ENCODE assay signal across 8 mouse cellular contexts in genomic region chr5:74792301-74792700, GRCm38 (mm10).
DNase-seq lines count a peak whose midpoint lies in the region; ATAC-seq and TF ChIP-seq lines count a peak whose summit lies in the region.

No protein-coding gene starts in this region.

- H3K4me1 ChIP-seq in hindbrain, embryonic 13.5 days (replicated peaks), result peaks cover 18% of the 10 kb centered on the region
- peaks cover 21% of the 10 kb centered on the region for H3K4me1 ChIP-seq in lung, embryonic 16.5 days (replicated peaks; ENCODE audit: control insufficient read depth, insufficient read depth, low read length)

- ATAC-seq in common myeloid progenitor, adult 5-6 weeks (replicated peaks; ENCODE audit: low read depth, poor library complexity, severe bottlenecking), result peak; percentile 87
- peak; percentile 80 for ATAC-seq in hindbrain, embryonic 13.5 days (ENCODE audit: low FRiP score)
- ATAC-seq in lung, embryonic 16.5 days (ENCODE audit: low read depth), result peak; percentile 91
- ATAC-seq in inflammation-experienced regulatory T-cells, adult 6 months, result no peak

- H3K9ac ChIP-seq in hindbrain, embryonic 13.5 days, result peak overlapping the region; percentile 53; the same call in 1 of the 2 replicates
- peak overlapping the region; percentile 46; the same call in 1 of the 2 replicates for H3K9ac ChIP-seq in lung, embryonic 16.5 days (ENCODE audit: low read length)

- 5% methylated on average over 7 of the region's 7 CpGs for WGBS in hindbrain, embryonic 13.5 days
- 3% methylated on average over 7 of the region's 7 CpGs for WGBS in lung, embryonic 16.5 days

- TF ChIP-seq CTCF in gastrocnemius, adult 2 months (IDR thresholded peaks at IDR 0.05), result peak; percentile 48

- peak; percentile 31 for DNase-seq in WW6 (ENCODE audit: low read depth, low spot score)
- peak; percentile 91 for DNase-seq in gastrocnemius, adult 2 months
- peak; percentile 41 to 68 for DNase-seq in layer of hippocampus, postnatal 14 days (ENCODE audit: low spot score in 2 of 2)
- peak; percentile 76 for DNase-seq in retina, postnatal 1 day

- H3K27ac ChIP-seq in gastrocnemius, adult 2 months, result peak overlapping the region; percentile 82
- H3K27ac ChIP-seq in hindbrain, embryonic 13.5 days, result peak overlapping the region; percentile 48; the same call in 1 of the 2 replicates
- H3K27ac ChIP-seq in lung, embryonic 16.5 days (ENCODE audit: low read length), result peak overlapping the region; percentile 90

- intact Hi-C loops in gastrocnemius, adult 2 months (cut with DNase I), result loop anchor here (5.0 to 10.0 kb wide), 2 partner anchors 152 to 365 kb away; no protein-coding TSS in a partner anchor

- H3K27me3 ChIP-seq in hindbrain, embryonic 13.5 days, result peaks cover 10% of the 10 kb centered on the region; the same call in 1 of the 2 replicates
- no peaks in the 10 kb centered on the region for H3K27me3 ChIP-seq in lung, embryonic 16.5 days (ENCODE audit: control insufficient read depth, insufficient read depth, low read depth, low read length)

- peak overlapping the region; percentile 39 for H3K4me2 ChIP-seq in hindbrain, embryonic 13.5 days
- peak overlapping the region; percentile 35 for H3K4me2 ChIP-seq in lung, embryonic 16.5 days (ENCODE audit: low read depth, low read length)

- H3K36me3 ChIP-seq in hindbrain, embryonic 13.5 days, result no peaks in the 10 kb centered on the region
- H3K36me3 ChIP-seq in lung, embryonic 16.5 days (ENCODE audit: control insufficient read depth, insufficient read depth, low read length), result no peaks in the 10 kb centered on the region

- peak overlapping the region; percentile 54 for H3K4me3 ChIP-seq in gastrocnemius, adult 2 months
- no peak overlapping the region; the same call in none of the 2 replicates for H3K4me3 ChIP-seq in hindbrain, embryonic 13.5 days
- no peak overlapping the region for H3K4me3 ChIP-seq in lung, embryonic 16.5 days (ENCODE audit: low read length)

- no peaks in the 10 kb centered on the region for H3K9me3 ChIP-seq in hindbrain, embryonic 13.5 days
- no peaks in the 10 kb centered on the region for H3K9me3 ChIP-seq in lung, embryonic 16.5 days (ENCODE audit: control insufficient read depth, low read length)

Comparison
In these comparisons a context has a peak if more than half of its experiments do, and no peak if none do; other contexts are left out.
1. DNase-seq: peak in every context shown above with its lines; median percentile 91 in gastrocnemius, adult 2 months; 76 in retina, postnatal 1 day; 54 in layer of hippocampus, postnatal 14 days; 31 in WW6.